8 mouse cellular contexts compared by ENCODE assay signal in the genomic region with DNA sequence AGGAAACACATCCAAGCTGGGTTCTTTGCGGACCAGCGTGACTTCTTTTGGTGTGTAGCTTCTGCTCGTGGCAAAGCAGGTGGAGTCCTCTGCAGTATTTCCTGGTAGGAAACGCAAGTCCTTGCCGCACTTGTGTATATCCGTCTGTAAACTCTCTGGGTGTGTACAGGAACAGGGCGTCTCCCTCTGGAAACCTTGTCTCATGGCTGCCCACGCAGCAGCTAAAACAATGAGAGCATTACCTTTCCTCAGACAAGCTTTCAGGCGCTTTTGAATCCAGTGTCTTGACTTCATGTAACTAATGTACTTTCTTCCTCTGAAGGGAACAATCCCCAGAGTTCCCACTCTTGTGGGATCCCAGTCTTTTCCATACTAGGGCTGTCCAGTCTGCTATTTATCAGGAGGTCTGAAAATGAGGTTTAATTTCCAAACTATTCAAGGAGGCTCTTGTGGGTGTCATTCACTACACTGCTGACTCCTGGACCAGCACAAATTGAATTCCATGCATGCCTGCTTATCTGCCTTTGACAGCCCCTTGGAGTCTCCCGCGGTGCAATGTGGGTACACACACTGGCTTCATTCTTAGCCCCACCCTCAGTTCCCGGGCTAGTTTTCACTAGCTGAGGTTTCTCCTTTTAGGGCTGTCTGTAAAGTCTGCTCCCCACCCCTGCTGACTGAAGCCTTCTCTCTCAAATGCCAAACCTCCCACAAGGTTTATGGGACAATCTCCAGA.
DNase-seq lines count a peak whose midpoint lies in the region; ATAC-seq and TF ChIP-seq lines count a peak whose summit lies in the region.

No protein-coding gene starts in this region.

- WGBS in liver, embryonic 12.5 days (ENCODE audit: insufficient replicate concordance) = 51% methylated on average over 12 of the region's 12 CpGs
- WGBS in liver, postnatal 0 days (ENCODE audit: insufficient replicate concordance) = 42% methylated on average over 12 of the region's 12 CpGs
- WGBS in heart, embryonic 13.5 days = 32% methylated on average over 12 of the region's 12 CpGs
- WGBS in kidney, embryonic 16.5 days = 46% methylated on average over 12 of the region's 12 CpGs
- WGBS in neural tube, embryonic 12.5 days = 63% methylated on average over 12 of the region's 12 CpGs

- H3K9me3 ChIP-seq in liver, embryonic 12.5 days (replicated peaks) = no peaks in the 10 kb centered on the region
- no peaks in the 10 kb centered on the region for H3K9me3 ChIP-seq in liver, postnatal 0 days (ENCODE audit: low read length)
- H3K9me3 ChIP-seq in heart, embryonic 13.5 days = no peaks in the 10 kb centered on the region
- no peaks in the 10 kb centered on the region for H3K9me3 ChIP-seq in kidney, embryonic 16.5 days (ENCODE audit: low read length)
- H3K9me3 ChIP-seq in neural tube, embryonic 12.5 days = no peaks in the 10 kb centered on the region

- ATAC-seq in liver, embryonic 12.5 days = peak; percentile 27; the same call in 1 of the 2 replicates
- ATAC-seq in liver, postnatal 0 days = no peak
- peak; percentile 72; the same call in 1 of the 2 replicates for ATAC-seq in heart, embryonic 13.5 days (ENCODE audit: extremely low read depth, insufficient number of reproducible peaks, low FRiP score, low TSS enrichment)
- peak; percentile 97 for ATAC-seq in kidney, embryonic 16.5 days (ENCODE audit: low FRiP score, low TSS enrichment)
- ATAC-seq in neural tube, embryonic 12.5 days (ENCODE audit: low FRiP score, low read depth) = peak; percentile 81
- no peak for ATAC-seq in CD4-positive, CD25-positive, alpha-beta regulatory T cell, adult 4 months

- DNase-seq in liver, postnatal 0 days = no peak
- DNase-seq in spleen, postnatal 14 days (ENCODE audit: low spot score in 2 of 2) = no peak
- no peak for DNase-seq in right cerebral cortex, adult 2 months (ENCODE audit: low spot score in 2 of 2)

- H3K27me3 ChIP-seq in liver, embryonic 12.5 days (replicated peaks) = no peaks in the 10 kb centered on the region
- no peaks in the 10 kb centered on the region for H3K27me3 ChIP-seq in liver, postnatal 0 days (ENCODE audit: insufficient read depth, low read length)
- no peaks in the 10 kb centered on the region for H3K27me3 ChIP-seq in heart, embryonic 13.5 days (replicated peaks)
- no peaks in the 10 kb centered on the region for H3K27me3 ChIP-seq in kidney, embryonic 16.5 days (ENCODE audit: insufficient read depth, low read length)
- H3K27me3 ChIP-seq in neural tube, embryonic 12.5 days (replicated peaks) = no peaks in the 10 kb centered on the region

- no peak for TF ChIP-seq EP300 in liver, postnatal 0 days (IDR thresholded peaks at IDR 0.05; ENCODE audit: low read depth)

- H3K4me1 ChIP-seq in liver, embryonic 12.5 days = no peaks in the 10 kb centered on the region
- no peaks in the 10 kb centered on the region for H3K4me1 ChIP-seq in liver, postnatal 0 days (ENCODE audit: insufficient read depth)
- H3K4me1 ChIP-seq in heart, embryonic 13.5 days = peaks cover 26% of the 10 kb centered on the region
- 0 out of 2 replicates have a peak, but pooled peaks cover 5% of the 10 kb centered on the region for H3K4me1 ChIP-seq in kidney, embryonic 16.5 days (ENCODE audit: insufficient read depth, low read length)
- H3K4me1 ChIP-seq in neural tube, embryonic 12.5 days = no peaks in the 10 kb centered on the region; the same call in 1 of the 2 replicates

- no peak overlapping the region for H3K9ac ChIP-seq in liver, embryonic 12.5 days
- no peak overlapping the region for H3K9ac ChIP-seq in liver, postnatal 0 days (replicated peaks)
- H3K9ac ChIP-seq in heart, embryonic 13.5 days = peak overlapping the region; percentile 73
- no peak overlapping the region for H3K9ac ChIP-seq in kidney, embryonic 16.5 days (replicated peaks; ENCODE audit: low read length)
- H3K9ac ChIP-seq in neural tube, embryonic 12.5 days = no peak overlapping the region

- H3K36me3 ChIP-seq in liver, embryonic 12.5 days = no peaks in the 10 kb centered on the region
- H3K36me3 ChIP-seq in liver, postnatal 0 days (replicated peaks; ENCODE audit: insufficient read depth, low read length) = no peaks in the 10 kb centered on the region
- H3K36me3 ChIP-seq in heart, embryonic 13.5 days = no peaks in the 10 kb centered on the region
- no peaks in the 10 kb centered on the region for H3K36me3 ChIP-seq in kidney, embryonic 16.5 days (ENCODE audit: insufficient read depth, low read length)
- no peaks in the 10 kb centered on the region for H3K36me3 ChIP-seq in neural tube, embryonic 12.5 days

- no peak for TF ChIP-seq CTCF in liver, postnatal 0 days (IDR thresholded peaks at IDR 0.05; ENCODE audit: low read depth)

- no peak overlapping the region for H3K4me3 ChIP-seq in liver, embryonic 12.5 days
- H3K4me3 ChIP-seq in liver, postnatal 0 days (ENCODE audit: low read depth, low read length) = no peak overlapping the region
- H3K4me3 ChIP-seq in heart, embryonic 13.5 days = peak overlapping the region; percentile 32
- H3K4me3 ChIP-seq in kidney, embryonic 16.5 days (ENCODE audit: low read length) = no peak overlapping the region; the same call in 1 of the 2 replicates
- no peak overlapping the region for H3K4me3 ChIP-seq in neural tube, embryonic 12.5 days

- H3K4me2 ChIP-seq in liver, embryonic 12.5 days = no peak overlapping the region
- no peak overlapping the region for H3K4me2 ChIP-seq in liver, postnatal 0 days (ENCODE audit: low read depth, low read length)
- peak overlapping the region; percentile 59 for H3K4me2 ChIP-seq in heart, embryonic 13.5 days
- H3K4me2 ChIP-seq in kidney, embryonic 16.5 days (replicated peaks; ENCODE audit: low read depth, low read length) = peak overlapping the region; percentile 33
- H3K4me2 ChIP-seq in neural tube, embryonic 12.5 days (replicated peaks) = no peak overlapping the region

- no peak overlapping the region for H3K27ac ChIP-seq in liver, embryonic 12.5 days
- H3K27ac ChIP-seq in liver, postnatal 0 days (ENCODE audit: low read depth) = no peak overlapping the region
- H3K27ac ChIP-seq in heart, embryonic 13.5 days (replicated peaks) = peak overlapping the region; percentile 96
- peak overlapping the region; percentile 69 for H3K27ac ChIP-seq in kidney, embryonic 16.5 days (ENCODE audit: low read length)
- H3K27ac ChIP-seq in neural tube, embryonic 12.5 days = no peak overlapping the region

Comparison
In these comparisons a context has a peak if more than half of its experiments do, and no peak if none do; other contexts are left out.
1. ATAC-seq: peak in liver, embryonic 12.5 days (single experiment), heart, embryonic 13.5 days (single experiment), kidney, embryonic 16.5 days (single experiment) and neural tube, embryonic 12.5 days (single experiment); none in liver, postnatal 0 days (single experiment) and CD4-positive, CD25-positive, alpha-beta regulatory T cell, adult 4 months (single experiment).
2. H3K27ac ChIP-seq: peak in heart, embryonic 13.5 days (single experiment) and kidney, embryonic 16.5 days (single experiment); none in liver, embryonic 12.5 days (single experiment), liver, postnatal 0 days (single experiment) and neural tube, embryonic 12.5 days (single experiment).
3. H3K4me2 ChIP-seq: peak in heart, embryonic 13.5 days (single experiment) and kidney, embryonic 16.5 days (single experiment); none in liver, embryonic 12.5 days (single experiment), liver, postnatal 0 days (single experiment) and neural tube, embryonic 12.5 days (single experiment).